Mouse (Mus musculus) forebrain, embryonic 10.5 days (tissue): ENCODE measurements at regions not wholly inside any gene's neighbourhood (a gene's known extent, or its start where the extent isn't known, plus 50 kb on each side); places are given as distances from the start of the nearest gene placed in this dataset.
A peak's percentile ranks its signal among the peaks of the same experiment; 100 is the strongest.

Source experiments
- DNase-seq: peaks from one replicate; pipeline ENCODE4 v3.0.0-alpha.2; 2017; ENCODE audit warnings: low spot score; ENCODE audit errors: extremely low spot score
- H3K27ac ChIP-seq: fragments of 300-500 bp; sonication (generic); 2 replicates; pipeline ENCODE4 v1.5.1; 2016; ENCODE audit warnings: mild to moderate bottlenecking
- H3K27me3 ChIP-seq: fragments of 300-500 bp; sonication (generic); 2 replicates; pipeline ENCODE4 v1.6.1; 2016; ENCODE audit warnings: mild to moderate bottlenecking; ENCODE audit not compliant: poor library complexity, severe bottlenecking
- H3K36me3 ChIP-seq: fragments of 300-500 bp; sonication (generic); replicated peaks from 2 replicates; pipeline ENCODE4 v1.6.1; 2016; ENCODE audit warnings: mild to moderate bottlenecking, moderate library complexity
- H3K4me1 ChIP-seq: fragments of 300-500 bp; sonication (generic); 2 replicates; pipeline ENCODE4 v1.6.1; 2016
- H3K4me3 ChIP-seq: fragments of 300-500 bp; sonication (generic); 2 replicates; pipeline ENCODE4 v1.5.1; 2016; ENCODE audit warnings: mild to moderate bottlenecking, moderate library complexity
- H3K9me3 ChIP-seq: fragments of 300-500 bp; sonication (generic); 2 replicates; pipeline ENCODE4 v1.6.1; 2016; ENCODE audit warnings: mild to moderate bottlenecking, moderate library complexity
- WGBS: fragments of 180-500 bp; shearing (Covaris S2); methylation state at CpG from one replicate; pipeline ENCODE4 v1.1.7; 2016; 5-methylcytosine and 5-hydroxymethylcytosine counted together

- Histone ChIP-seq H3K27me3 (no peaks in the 10 kb centered on the region), H3K36me3 (no peaks in the 10 kb centered on the region), H3K4me3 (no peak overlapping the region), H3K9me3 (no peaks in the 10 kb centered on the region), H3K4me1 (peaks cover 17% of the 10 kb centered on the region), H3K27ac (no peak overlapping the region)
- no peak for DNase-seq
- 75% methylated on average over 5 of the region's 5 CpGs for WGBS
These were observed 193.5 kb upstream of the Klhl29 start for GRCm38 (mm10) chr12:5568941-5569340.

GRCm38 (mm10) chr12:5566231-5566630, 190.7 kb upstream of the Klhl29 start:
- 22% methylated on average over 2 of the region's 2 CpGs for WGBS
- DNase-seq, result no peak
- Histone ChIP-seq H3K36me3 (no peaks in the 10 kb centered on the region), H3K4me1 (peaks cover 13% of the 10 kb centered on the region), H3K27ac (no peak overlapping the region), H3K4me3 (no peak overlapping the region), H3K9me3 (no peaks in the 10 kb centered on the region), H3K27me3 (no peaks in the 10 kb centered on the region)

DNA sequence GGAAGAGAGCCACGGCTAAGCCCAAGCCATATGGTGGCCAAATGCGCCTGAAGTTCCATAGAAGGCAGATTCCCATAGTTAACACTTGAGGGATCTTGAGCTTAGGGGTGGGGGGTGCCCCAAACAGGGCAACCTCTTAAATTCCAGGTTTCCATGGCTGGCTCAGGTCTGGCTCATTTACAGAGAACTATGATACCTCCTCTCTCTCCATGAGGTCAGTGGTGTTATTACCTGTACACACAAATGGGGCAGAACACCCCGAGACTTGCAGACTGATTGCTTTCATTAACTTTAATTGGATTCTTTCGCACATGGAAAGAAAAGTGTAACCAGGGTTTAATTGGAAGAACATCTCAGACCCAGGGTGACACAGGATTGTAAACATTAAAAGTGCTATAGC, 177.1 kb upstream of the Klhl29 start:
- no peak overlapping the region for H3K4me3 ChIP-seq
- DNase-seq, result no peak
- peaks cover 14% of the 10 kb centered on the region for H3K4me1 ChIP-seq
- peaks cover 54% of the 10 kb centered on the region for H3K27me3 ChIP-seq
- no peak overlapping the region for H3K27ac ChIP-seq
- H3K9me3 ChIP-seq, result no peaks in the 10 kb centered on the region
- WGBS, result 80% methylated on average over 4 of the region's 4 CpGs
- no peaks in the 10 kb centered on the region for H3K36me3 ChIP-seq

GRCm38 (mm10) chr12:5551901-5552300, 176.4 kb upstream of the Klhl29 start:
- no peaks in the 10 kb centered on the region for H3K36me3 ChIP-seq
- H3K9me3 ChIP-seq, result no peaks in the 10 kb centered on the region
- peaks cover 61% of the 10 kb centered on the region for H3K27me3 ChIP-seq
- H3K4me1 ChIP-seq, result peaks cover 14% of the 10 kb centered on the region
- H3K27ac ChIP-seq, result no peak overlapping the region
- WGBS, result 71% methylated on average over 2 of the region's 2 CpGs
- no peak overlapping the region for H3K4me3 ChIP-seq
- no peak for DNase-seq

GRCm38 (mm10) chr12:5549796-5550195, 174.3 kb upstream of the Klhl29 start:
- H3K27ac ChIP-seq, result peak overlapping the region; percentile 36; the same call in 1 of the 2 replicates
- 30% methylated on average over 7 of the region's 7 CpGs for WGBS
- H3K36me3 ChIP-seq, result no peaks in the 10 kb centered on the region
- H3K27me3 ChIP-seq, result peaks cover 68% of the 10 kb centered on the region
- no peak overlapping the region for H3K4me3 ChIP-seq
- DNase-seq, result peak; percentile 40
- H3K9me3 ChIP-seq, result no peaks in the 10 kb centered on the region
- peaks cover 14% of the 10 kb centered on the region for H3K4me1 ChIP-seq

DNA sequence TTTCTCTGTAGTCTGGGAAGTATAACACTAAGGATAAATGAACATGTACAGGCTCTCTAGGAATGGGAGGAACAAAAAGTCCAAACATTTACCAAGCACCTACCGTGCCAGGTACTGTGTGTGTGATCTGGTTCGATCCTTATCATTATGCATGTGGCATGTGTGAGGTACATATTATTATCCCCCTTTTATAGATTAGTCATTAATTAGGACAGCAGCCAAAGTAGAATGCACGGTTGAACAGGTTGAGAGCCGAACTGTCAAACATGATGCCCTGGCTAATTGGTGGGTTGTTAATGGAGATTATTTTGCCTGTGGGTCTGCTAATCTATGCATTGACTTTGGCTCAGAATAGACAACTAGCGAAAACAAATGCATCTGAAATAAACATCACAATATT, 172.2 kb upstream of the Klhl29 start:
- H3K9me3 ChIP-seq, result no peaks in the 10 kb centered on the region
- no peak overlapping the region for H3K4me3 ChIP-seq
- DNase-seq, result no peak
- H3K36me3 ChIP-seq, result no peaks in the 10 kb centered on the region
- 79% methylated on average over 5 of the region's 5 CpGs for WGBS
- peaks cover 51% of the 10 kb centered on the region for H3K27me3 ChIP-seq
- peaks cover 14% of the 10 kb centered on the region for H3K4me1 ChIP-seq
- no peak overlapping the region for H3K27ac ChIP-seq

DNA sequence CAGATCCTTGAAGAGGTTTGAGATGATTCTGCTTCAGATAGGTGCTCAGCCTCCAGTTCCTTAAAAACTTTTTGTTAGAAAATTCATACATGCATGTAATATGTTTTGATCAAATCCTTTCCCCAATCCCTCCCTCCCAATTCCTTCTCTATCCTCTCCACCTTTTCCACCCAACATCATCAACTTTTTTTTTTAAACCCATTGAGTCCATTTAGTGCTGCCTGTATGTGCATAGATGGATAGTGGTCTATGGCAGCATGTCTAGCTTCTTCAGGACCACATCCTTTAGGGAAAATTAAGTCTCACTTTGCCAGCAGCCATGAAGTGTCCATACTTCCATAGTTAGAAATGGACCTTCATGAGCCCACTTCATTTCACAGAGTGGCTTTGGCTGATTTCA, 167.2 kb upstream of the Klhl29 start:
- Histone ChIP-seq H3K4me3 (no peak overlapping the region), H3K27me3 (peaks cover 15% of the 10 kb centered on the region), H3K9me3 (no peaks in the 10 kb centered on the region), H3K27ac (no peak overlapping the region), H3K4me1 (no peaks in the 10 kb centered on the region), H3K36me3 (no peaks in the 10 kb centered on the region)
- no peak for DNase-seq

DNA sequence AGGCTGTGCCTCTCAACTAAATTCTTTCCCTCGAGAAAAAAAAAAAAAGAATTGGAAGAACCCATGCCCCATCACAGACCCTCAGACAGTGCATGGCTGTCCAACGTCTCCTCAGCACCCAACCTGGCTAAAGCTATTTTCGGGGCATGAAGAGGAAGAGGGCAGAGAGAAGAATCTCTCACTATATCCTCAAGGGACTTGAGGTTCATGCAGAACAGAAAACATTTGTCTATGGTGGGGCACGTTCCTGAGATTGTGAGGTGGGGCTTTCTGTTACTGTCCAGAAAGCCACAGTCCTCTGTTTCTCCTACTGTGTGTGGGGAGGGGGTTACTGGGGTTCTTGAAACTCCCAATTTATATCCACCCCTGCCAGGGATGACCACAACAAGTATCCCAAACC, 120.8 kb upstream of the Klhl29 start:
- no peaks in the 10 kb centered on the region for H3K27me3 ChIP-seq
- WGBS, result 73% methylated on average over 4 of the region's 4 CpGs
- H3K4me1 ChIP-seq, result no peaks in the 10 kb centered on the region
- no peak overlapping the region for H3K4me3 ChIP-seq
- no peak overlapping the region for H3K27ac ChIP-seq
- H3K36me3 ChIP-seq, result no peaks in the 10 kb centered on the region
- no peaks in the 10 kb centered on the region for H3K9me3 ChIP-seq
- DNase-seq, result no peak

DNA sequence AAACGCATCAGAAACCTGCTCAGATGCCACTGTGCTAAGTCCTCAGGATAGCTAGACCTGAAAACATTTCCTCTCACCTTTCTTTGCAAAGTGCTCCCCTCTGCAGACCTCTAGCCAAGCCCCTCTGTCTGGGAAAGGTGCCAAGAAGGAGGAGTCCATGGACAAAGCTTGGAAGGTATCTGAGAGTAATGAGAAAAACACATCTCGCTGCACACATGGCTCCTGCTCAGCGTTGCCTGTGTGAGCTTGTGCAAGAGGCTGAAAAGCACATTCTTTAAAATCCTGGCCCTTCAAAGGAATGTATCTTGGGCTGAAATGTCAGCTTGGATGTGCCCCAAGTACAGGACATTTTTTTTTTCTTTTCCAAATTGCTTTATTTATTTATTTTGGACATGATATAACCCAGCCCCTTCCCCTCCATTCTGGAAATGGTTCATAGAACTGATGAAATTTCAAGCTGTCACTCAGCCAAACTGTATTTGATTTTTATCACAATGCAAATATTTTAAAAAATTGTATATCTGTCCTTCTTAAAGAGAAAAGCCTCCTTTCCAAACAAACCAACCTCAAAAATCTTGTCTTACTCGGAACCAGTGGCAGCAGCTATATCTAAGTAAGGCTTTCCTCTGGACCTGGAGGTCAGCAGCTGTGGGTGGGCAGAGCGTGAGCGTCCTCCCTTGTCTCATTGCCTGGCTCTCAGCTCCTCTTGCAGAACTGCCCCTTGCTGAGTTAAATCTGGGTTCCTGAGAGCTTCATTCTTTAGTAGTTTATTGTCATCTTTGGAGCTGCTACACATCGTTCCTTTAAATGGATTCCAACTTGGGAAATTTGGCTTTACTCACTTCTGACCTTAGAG, 119.4 kb upstream of the Klhl29 start:
- Histone ChIP-seq H3K9me3 (no peaks in the 10 kb centered on the region), H3K4me3 (no peak overlapping the region), H3K36me3 (no peaks in the 10 kb centered on the region), H3K27me3 (no peaks in the 10 kb centered on the region), H3K4me1 (no peaks in the 10 kb centered on the region), H3K27ac (no peak overlapping the region)
- DNase-seq, result no peak
- 72% methylated on average over 7 of the region's 7 CpGs for WGBS

DNA sequence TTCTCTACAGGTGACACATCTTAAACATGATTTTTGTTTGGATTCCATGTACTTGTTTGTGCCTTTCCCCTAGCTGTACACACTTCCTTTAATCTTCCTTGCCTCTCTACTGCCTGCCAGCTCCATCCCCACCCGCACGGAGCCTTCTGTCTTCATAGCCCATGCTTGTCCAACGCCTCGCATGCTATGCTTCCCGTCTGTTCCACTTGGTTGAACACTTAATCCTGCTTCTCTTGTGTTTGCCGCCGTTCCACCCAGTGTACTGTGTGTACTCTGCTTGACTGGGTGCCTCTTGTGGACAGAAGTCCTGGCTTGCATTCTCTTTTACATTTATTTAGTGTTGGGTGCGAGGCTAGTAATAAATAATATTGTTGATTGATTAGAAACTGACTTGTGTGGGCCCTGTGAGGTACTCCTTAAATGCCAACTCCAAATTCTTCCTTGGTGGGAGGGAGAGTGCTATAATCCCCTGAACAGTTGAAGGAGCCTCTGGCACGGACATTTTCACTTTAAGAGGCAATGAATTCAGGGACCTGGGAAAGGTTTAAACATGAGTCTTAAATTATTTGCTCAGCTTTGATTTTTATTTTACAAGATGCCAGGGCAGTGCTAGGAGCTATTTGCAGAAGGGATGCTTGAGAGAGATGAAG, 88.9 kb upstream of the Klhl29 start:
- H3K4me3 ChIP-seq, result no peak overlapping the region
- H3K36me3 ChIP-seq, result no peaks in the 10 kb centered on the region
- WGBS, result 41% methylated on average over 9 of the region's 9 CpGs
- H3K4me1 ChIP-seq, result peaks cover 9% of the 10 kb centered on the region
- H3K27me3 ChIP-seq, result no peaks in the 10 kb centered on the region
- no peak overlapping the region for H3K27ac ChIP-seq
- H3K9me3 ChIP-seq, result no peaks in the 10 kb centered on the region
- DNase-seq, result no peak

DNA sequence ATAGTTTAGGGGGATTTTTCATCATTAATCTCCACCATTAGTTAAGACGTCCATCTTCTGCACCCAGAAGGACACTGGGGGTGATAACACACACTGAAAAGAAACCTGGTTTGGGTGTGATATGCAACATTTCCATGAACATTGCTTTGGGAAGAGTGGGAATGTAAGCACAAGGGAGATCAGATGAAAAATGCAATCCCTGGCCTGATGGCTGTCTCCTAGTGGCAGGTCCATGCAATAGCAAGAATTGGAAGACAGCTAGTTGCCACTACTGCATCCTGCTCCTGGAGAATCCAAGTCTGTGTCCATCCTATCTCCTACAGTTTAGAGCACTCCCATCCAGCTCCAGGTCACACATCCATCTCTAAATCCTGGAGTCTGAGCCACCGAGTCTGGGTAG, 77.7 kb upstream of the Klhl29 start:
- no peak overlapping the region for H3K4me3 ChIP-seq
- DNase-seq, result no peak
- H3K4me1 ChIP-seq, result no peaks in the 10 kb centered on the region
- no peak overlapping the region for H3K27ac ChIP-seq
- H3K27me3 ChIP-seq, result no peaks in the 10 kb centered on the region
- no peaks in the 10 kb centered on the region for H3K36me3 ChIP-seq
- no peaks in the 10 kb centered on the region for H3K9me3 ChIP-seq
- 89% methylated on average over 2 of the region's 2 CpGs for WGBS

DNA sequence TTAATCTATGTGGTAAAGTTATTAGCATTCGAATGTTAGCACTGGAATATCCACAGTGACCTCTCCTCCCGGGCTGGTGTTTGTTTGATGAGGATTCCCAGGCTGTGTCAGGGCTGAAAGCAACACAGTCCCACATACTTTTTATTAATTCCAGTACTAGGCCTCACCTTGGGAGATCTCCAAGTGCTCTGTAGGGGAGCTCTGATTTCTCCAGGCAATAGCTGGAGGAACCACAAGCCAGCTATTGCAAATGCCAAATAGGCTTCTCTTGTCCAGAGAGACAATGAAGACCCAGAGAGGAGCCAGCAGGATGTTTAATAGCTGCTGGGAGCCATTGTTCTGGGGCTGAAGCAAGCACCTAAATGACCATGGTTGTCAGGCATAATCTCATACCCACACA, 68.2 kb upstream of the Klhl29 start:
- H3K4me1 ChIP-seq, result peaks cover 10% of the 10 kb centered on the region
- no peaks in the 10 kb centered on the region for H3K36me3 ChIP-seq
- H3K27me3 ChIP-seq, result no peaks in the 10 kb centered on the region
- H3K9me3 ChIP-seq, result no peaks in the 10 kb centered on the region
- no peak overlapping the region for H3K4me3 ChIP-seq
- 81% methylated on average over 2 of the region's 2 CpGs for WGBS
- DNase-seq, result no peak
- no peak overlapping the region for H3K27ac ChIP-seq

GRCm38 (mm10) chr12:5443091-5443531, 67.6 kb upstream of the Klhl29 start:
- 69% methylated on average over 7 of the region's 7 CpGs for WGBS
- Histone ChIP-seq H3K27me3 (no peaks in the 10 kb centered on the region), H3K4me3 (no peak overlapping the region), H3K36me3 (no peaks in the 10 kb centered on the region), H3K4me1 (peaks cover 10% of the 10 kb centered on the region), H3K9me3 (no peaks in the 10 kb centered on the region), H3K27ac (no peak overlapping the region)
- DNase-seq, result no peak
